Mouse (Mus musculus) A20 (cell line): Measurements from ENCODE around the gene Vamp1.

Source experiments
- DNase-seq: peaks from one replicate; pipeline ENCODE4 v3.0.0-alpha.2; 2011; ENCODE audit warnings: low read depth, low spot score

Vamp1 gene

GRCm38 (mm10) chr6:125213129-125213528, 2.2 kb upstream of the Vamp1 start:
- DNase-seq, result no peak

DNA sequence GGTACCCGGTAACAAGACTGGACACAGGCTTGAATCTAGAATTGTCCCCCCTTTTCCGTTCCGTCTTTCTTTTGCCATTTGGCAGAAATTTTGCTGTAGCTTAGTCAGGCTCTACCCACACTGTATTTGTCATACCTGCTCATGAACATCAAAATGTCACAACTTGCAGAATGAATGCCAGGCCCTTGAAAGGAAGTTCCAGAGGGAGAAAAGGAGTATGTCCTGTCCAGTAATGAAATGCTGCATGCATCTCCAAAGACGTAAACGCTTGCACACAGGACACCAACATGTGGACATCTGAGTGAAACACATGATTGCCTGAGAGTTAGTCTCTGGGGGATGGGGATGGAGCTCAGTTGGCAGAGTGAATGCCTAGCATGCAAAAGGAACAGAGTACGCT, 1.6 kb upstream of the Vamp1 start:
- no peak for DNase-seq

GRCm38 (mm10) chr6:125216898-125217297, 1.5 kb downstream of the Vamp1 start:
- DNase-seq, result no peak

GRCm38 (mm10) chr6:125217899-125218298, 2.5 kb downstream of the Vamp1 start:
- no peak for DNase-seq

DNA sequence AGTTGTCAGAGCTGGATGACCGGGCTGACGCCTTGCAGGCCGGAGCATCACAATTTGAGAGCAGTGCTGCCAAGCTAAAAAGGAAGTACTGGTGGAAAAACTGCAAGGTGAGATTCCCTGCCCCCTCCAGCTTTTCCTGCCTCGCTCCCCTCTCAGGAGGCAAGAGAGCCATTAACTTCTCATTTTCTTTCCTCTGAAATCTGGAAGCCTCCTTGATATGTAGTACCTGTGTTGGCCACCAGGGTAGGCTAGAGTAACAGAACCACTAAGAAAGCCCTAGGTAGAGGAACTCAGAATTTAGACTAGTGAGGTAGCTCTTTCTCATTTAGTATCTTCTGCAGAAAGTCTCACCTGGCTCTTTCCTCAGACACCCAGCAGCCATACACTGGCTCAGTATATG, 3.6 kb downstream of the Vamp1 start:
- peak; percentile 82 for DNase-seq

DNA sequence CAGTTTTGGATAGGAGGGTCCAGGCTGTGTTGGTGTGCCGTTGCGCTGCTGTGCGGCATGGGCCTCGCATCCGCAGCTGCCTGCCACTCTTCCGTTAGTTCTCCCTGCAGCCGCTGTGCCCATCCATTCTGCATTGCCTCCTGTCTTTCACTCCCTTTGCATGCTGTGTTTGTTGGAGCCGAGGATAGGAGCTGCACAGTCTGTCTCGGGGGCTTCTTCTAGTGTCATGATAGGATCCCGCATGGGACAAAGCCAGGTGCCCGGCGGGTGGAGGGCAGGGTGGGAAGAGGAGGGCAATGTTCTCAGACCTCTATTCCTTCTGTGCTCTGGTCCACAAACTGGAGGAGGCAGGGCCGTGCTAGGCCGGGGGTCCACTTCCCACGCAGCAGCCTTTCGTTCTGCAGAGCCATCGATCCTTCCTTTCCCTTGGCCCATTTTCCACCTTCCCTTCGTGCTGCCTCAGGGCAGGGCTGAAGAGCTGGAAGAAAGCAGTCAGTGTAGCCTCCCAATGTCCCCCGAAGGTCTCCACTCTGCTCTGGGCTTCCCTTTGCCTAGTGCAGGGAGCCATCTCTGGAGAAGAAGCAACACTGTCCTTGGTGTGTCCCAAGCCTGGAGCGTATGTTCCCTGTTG, 5.9 kb downstream of the Vamp1 start:
- DNase-seq, result no peak

- DNase-seq, result peak; percentile 93
Measured at GRCm38 (mm10) chr6:125222146-125222545, 6.8 kb downstream of the Vamp1 start.

DNA sequence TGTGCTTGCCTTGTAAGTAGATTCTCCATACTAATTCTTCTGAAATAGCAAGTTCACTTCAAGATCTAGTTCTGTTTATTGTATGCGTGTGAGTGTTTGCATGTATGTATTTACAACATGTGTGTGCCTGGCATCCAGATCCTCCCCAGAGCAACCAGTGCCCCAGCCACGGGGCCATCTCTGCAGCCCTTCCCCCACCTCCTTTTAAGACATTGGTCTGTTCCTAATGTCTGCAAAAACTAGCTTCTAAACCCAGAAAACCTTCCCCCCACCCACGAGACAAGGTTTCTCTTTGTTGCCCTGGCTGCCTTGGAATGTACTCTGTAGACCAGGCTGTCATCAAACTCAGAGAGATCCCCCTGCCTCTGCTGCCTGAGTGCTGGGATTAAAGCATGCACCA, 7.2 kb downstream of the Vamp1 start:
- no peak for DNase-seq

DNA sequence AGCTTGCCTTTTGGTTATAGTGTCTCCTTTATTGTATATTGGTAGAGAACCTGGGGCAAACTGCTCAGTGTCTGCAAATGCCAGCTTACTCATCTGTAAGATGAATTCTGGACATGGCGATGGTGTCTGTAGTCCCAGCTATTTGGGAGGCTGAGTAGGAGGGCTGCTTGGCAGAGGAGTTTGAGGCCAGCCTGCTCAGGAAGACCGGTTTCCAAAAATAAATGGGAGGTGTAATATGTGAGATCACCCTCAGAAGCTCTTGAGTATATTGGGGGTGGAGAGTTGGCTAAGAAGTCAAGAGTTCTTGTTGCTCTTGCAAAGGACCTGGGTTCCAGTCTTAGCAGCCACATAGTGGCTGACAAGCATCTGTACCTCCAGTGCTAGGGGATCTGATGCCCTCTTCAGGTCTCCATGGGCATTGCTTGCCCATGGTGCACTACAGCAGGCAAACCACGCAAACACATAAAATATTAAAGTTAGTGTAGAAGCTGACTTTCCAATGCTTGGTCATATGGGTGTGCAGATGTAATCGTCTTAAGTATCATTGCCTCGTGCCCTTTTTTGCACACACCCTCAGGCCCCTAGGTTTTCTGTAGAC, 10.3 kb downstream of the Vamp1 start:
- peak; percentile 67 for DNase-seq

GRCm38 (mm10) chr6:125230571-125230970, 15.2 kb downstream of the Vamp1 start:
- no peak for DNase-seq

DNA sequence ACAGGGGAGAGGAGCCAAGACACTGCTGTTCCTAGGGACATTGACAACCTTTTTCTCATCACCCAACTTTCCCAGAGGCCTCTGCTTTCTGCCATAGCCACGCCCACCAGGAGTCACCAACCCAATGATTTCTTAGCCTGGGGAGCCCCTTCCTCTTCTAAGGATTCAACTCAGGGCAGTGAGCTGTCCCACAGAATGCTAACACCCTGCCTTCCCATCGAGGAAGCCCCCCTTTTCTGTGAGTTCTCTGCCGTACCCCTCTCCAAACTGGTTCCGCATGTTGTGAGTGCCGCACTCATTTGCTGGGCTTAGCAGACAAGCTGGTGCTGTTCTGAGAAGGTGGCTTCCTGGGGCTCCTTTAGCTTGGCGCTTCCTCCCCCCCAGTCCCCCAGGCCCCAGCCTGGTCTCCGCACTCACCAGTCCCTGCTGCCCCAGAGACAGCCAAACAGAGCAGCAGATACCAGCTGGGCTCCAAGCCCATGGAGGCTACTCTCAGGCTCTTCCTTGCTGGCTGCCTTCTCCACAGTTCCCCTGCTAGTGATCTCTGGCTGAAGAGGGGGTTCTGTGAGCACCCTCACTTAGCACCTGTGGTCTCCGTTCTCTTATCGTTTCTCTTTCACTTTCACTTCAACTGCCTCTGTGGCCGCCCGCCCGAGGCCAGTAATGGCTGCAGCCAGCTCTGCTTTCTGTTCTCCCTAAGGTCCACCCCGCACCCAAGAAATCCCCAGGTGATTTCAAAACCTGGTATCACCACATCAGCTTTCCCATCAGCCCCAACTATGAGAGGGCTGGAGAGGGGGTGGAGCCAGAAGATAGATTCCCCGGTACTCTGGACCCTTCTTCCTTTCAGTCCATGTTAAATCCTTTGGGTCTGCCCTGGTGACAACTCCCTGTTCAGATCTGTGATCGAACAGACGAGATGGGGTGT, 16.0 kb downstream of the Vamp1 start, which contains the start of gene Tapbpl:
Gene Tapbpl, minus strand, starts transcription at position 744 of the 928 bp plus-strand sequence.
- DNase-seq, result peak; percentile 90

DNA sequence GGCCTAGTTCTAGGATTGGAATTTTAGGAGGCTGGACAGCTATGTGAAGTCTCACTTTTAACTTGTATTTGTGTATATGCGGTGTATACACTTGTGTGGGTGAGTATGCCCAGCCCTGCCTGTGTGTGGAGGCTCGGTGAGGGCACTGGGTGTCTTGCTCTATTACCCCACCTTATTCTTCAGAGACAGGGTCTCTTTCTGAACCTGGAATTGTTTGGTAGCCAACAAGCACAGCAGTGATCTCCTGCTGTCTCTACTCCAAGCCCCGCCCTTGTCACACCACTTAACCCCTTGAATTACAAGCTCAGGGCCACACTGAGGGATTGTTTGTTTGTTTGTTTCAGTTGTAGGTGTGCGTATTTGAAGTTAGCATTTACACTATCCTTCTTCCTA, 16.7 kb downstream of the Vamp1 start:
- no peak for DNase-seq

- DNase-seq, result no peak
Measured at GRCm38 (mm10) chr6:125232516-125232915, 17.2 kb downstream of the Vamp1 start.

DNA sequence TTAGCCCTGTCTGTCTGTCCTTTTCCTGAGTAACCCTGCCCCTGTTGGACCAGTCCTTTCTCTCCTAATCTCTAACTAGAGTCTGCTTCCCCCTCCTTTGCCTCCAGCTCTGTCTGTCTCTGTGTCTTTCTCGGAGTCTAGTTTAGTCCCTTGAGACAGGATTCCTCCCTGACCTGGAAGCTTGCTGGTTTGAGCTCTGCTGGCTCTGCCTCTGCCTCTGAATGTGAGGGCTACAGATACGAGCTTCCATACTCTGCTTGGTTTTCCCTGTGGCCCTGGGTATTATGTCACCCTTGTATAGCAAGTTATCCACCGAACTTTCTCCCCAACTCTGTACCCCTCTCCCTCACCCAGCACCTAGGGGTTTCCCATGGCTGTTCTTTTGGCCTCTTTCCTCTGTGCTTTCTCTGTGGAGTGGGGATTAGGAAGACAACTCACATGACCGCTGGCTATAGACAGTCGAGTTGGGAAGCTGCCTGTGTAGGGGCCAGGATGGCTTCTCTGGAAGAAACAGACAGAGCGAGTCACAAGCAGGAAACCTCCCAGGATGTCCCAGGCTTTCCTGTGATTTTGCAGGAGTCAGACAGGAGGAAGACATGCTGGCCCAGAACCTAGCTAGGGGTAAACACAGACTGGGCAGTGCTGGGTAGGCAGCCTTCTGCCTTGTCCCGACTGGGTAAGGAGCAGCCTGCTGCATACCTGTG, 18.6 kb downstream of the Vamp1 start:
- DNase-seq, result no peak

GRCm38 (mm10) chr6:125234520-125234828, 19.1 kb downstream of the Vamp1 start:
- DNase-seq, result no peak

DNA sequence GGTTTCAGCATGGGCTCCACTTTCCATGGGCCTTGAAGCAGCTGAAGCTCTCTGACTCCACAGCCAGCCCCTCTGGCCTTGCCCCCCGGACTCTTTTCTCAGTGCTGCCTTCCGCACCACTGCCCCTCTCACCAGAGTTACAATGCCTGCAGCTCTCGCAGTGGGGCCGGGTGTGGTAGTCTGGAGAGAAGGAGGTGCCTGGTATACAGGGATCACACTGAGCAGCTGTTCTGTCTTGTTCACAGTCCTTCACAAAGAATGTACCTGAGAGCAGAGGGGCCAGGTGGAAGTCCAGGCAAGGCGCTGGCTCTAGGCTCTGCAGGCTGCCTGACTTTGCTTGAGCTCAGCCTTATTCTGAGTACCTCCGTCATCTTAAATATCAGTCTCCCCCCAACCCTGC, 21.0 kb downstream of the Vamp1 start:
- no peak for DNase-seq

- no peak for DNase-seq
Measured at GRCm38 (mm10) chr6:125236782-125237181, 21.4 kb downstream of the Vamp1 start, which contains the start of gene Cd27. Gene Cd27 (minus strand): TSS chr6:125237010.

GRCm38 (mm10) chr6:125237421-125237820, 22.1 kb downstream of the Vamp1 start:
- no peak for DNase-seq

- DNase-seq, result no peak
Measured at GRCm38 (mm10) chr6:125238396-125238795, 23.0 kb downstream of the Vamp1 start.

DNA sequence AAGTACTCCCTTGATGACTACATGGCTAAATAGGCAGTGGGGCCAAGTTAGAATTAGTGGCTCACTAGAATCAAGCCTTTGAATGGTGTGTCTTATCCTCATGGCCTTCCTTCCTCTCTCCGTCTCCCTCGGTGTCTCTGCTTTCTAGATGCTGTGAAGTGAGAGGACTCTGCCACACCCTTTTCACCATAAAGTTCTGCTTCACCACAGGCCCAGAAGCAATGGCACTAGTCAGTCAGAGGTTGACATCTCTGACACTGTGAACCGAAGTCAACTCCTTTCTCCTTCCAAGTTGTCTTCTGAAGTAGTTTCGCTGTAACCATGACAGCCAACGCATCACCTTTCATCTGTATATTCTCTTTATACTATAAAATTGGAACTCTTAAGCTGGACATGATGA, 24.2 kb downstream of the Vamp1 start:
- DNase-seq, result no peak

DNA sequence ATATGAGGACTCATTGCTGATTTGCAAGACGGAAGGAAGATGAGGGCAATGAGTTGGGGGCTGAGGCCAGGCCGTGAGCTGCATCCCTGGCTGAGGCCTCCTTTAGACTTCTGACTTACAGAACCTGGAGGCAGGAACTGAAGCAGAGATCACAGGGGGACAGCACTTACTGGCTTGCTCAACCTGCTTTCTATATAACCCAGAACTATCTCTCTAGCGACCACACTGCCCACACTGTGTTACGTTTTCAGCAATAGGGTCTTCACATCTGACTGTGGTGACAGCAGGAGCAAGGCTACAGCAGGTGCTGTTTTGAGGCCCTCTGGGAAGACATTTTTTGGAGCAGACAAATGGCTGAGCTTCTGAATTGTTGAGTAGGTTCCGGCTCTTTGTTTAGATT, 25.3 kb downstream of the Vamp1 start:
- no peak for DNase-seq

GRCm38 (mm10) chr6:125241566-125241965, 26.2 kb downstream of the Vamp1 start:
- DNase-seq, result no peak
